Mouse (Mus musculus): Measurements from ENCODE around the gene Hils1. TPM values are rescaled to one million over a fixed set of nuclear protein-coding genes. Genes with fewer than 3 reads are reported as not detected.

Hils1 gene
- polyA plus RNA-seq, 1 experiment from 2014 or later = not detected

- Histone ChIP-seq H3K27ac (ENCODE audit: low read depth, low read length) (peak overlapping the region; percentile 99), H3K36me3 (ENCODE audit: control insufficient read depth, insufficient read depth, low read length) (peaks cover 11% of the 10 kb centered on the region), H3K27me3 (replicated peaks; ENCODE audit: control insufficient read depth, insufficient read depth, low read length) (0 out of 2 replicates have a peak, but pooled peaks cover 3% of the 10 kb centered on the region), H3K4me3 (ENCODE audit: low read depth, low read length) (peak overlapping the region; percentile 49), H3K4me1 (replicated peaks; ENCODE audit: control insufficient read depth, insufficient read depth, low read length) (peaks cover 54% of the 10 kb centered on the region), H3K9me3 (ENCODE audit: control insufficient read depth, low read length) (no peaks in the 10 kb centered on the region), H3K9ac (ENCODE audit: low read depth, low read length) (peak overlapping the region; percentile 66), H3K4me2 (peak overlapping the region; percentile 96)
- ATAC-seq (replicated peaks; ENCODE audit: low FRiP score) (no peak), DNase-seq (ENCODE audit: low spot score) (no peak)
- 34% methylated on average over 3 of the region's 3 CpGs for WGBS
Measured at GRCm38 (mm10) chr11:95012487-95012886, 45.1 kb downstream of the Hils1 start.

GRCm38 (mm10) chr11:95015484-95015883 lies 48.1 kb downstream of the Hils1 start:
- Histone ChIP-seq H3K9me3 (ENCODE audit: control insufficient read depth, low read length) (no peaks in the 10 kb centered on the region), H3K27me3 (replicated peaks; ENCODE audit: control insufficient read depth, insufficient read depth, low read length) (peaks cover 12% of the 10 kb centered on the region), H3K27ac (ENCODE audit: low read depth, low read length) (no peak overlapping the region; the same call in 1 of the 2 replicates), H3K9ac (ENCODE audit: low read depth, low read length) (peak overlapping the region; percentile 32; the same call in 1 of the 2 replicates), H3K4me2 (peak overlapping the region; percentile 39), H3K4me1 (replicated peaks; ENCODE audit: control insufficient read depth, insufficient read depth, low read length) (peaks cover 40% of the 10 kb centered on the region), H3K36me3 (ENCODE audit: control insufficient read depth, insufficient read depth, low read length) (peaks cover 28% of the 10 kb centered on the region), H3K4me3 (ENCODE audit: low read depth, low read length) (no peak overlapping the region)
- DNase-seq (ENCODE audit: low spot score) = no peak
- no peak for ATAC-seq (replicated peaks; ENCODE audit: low FRiP score)
- WGBS = 76% methylated on average over 3 of the region's 3 CpGs

Other genes with a start within 250 kb of the Hils1 start
- 0.23 TPM in 1 of 2 replicates, not detected in the other for gene Cdc34b, start 225.8 kb upstream of the Hils1 start, polyA plus RNA-seq (2014; fragmentation: Nextera tagmentation; extraction: Ambion mirVana)
- gene Tmem92, start 184.9 kb upstream of the Hils1 start, polyA plus RNA-seq (2014; fragmentation: Nextera tagmentation; extraction: Ambion mirVana) = not detected in 2 replicates
- 191 and 221 TPM in 2 replicates for gene Col1a1, start 31.4 kb upstream of the Hils1 start, polyA plus RNA-seq (2014; fragmentation: Nextera tagmentation; extraction: Ambion mirVana)
- 0.22 and 0.30 TPM in 2 replicates for gene Sgca, start 8.7 kb downstream of the Hils1 start, polyA plus RNA-seq (2014; fragmentation: Nextera tagmentation; extraction: Ambion mirVana)
- gene Ppp1r9b, start 23.4 kb downstream of the Hils1 start, polyA plus RNA-seq (2014; fragmentation: Nextera tagmentation; extraction: Ambion mirVana) = 21.9 and 27.9 TPM in 2 replicates
- gene Samd14, start 42.3 kb downstream of the Hils1 start, polyA plus RNA-seq (2014; fragmentation: Nextera tagmentation; extraction: Ambion mirVana) = 55.8 and 57.8 TPM in 2 replicates
- 14.9 and 15.2 TPM in 2 replicates for gene Pdk2, start 73.8 kb downstream of the Hils1 start, polyA plus RNA-seq (2014; fragmentation: Nextera tagmentation; extraction: Ambion mirVana)
- 4.0 and 4.6 TPM in 2 replicates for gene Itga3, start 109.2 kb downstream of the Hils1 start, polyA plus RNA-seq (2014; fragmentation: Nextera tagmentation; extraction: Ambion mirVana)
- 0.63 and 0.68 TPM in 2 replicates for gene Dlx3, start 152.5 kb downstream of the Hils1 start, polyA plus RNA-seq (2014; fragmentation: Nextera tagmentation; extraction: Ambion mirVana)
- gene Dlx4, start 178.7 kb downstream of the Hils1 start, polyA plus RNA-seq (2014; fragmentation: Nextera tagmentation; extraction: Ambion mirVana) = 0.19 and 0.40 TPM in 2 replicates

Data from liver, embryonic 11.5 days (tissue).